Mouse (Mus musculus): ENCODE results near the gene Rnf212b.

DNA sequence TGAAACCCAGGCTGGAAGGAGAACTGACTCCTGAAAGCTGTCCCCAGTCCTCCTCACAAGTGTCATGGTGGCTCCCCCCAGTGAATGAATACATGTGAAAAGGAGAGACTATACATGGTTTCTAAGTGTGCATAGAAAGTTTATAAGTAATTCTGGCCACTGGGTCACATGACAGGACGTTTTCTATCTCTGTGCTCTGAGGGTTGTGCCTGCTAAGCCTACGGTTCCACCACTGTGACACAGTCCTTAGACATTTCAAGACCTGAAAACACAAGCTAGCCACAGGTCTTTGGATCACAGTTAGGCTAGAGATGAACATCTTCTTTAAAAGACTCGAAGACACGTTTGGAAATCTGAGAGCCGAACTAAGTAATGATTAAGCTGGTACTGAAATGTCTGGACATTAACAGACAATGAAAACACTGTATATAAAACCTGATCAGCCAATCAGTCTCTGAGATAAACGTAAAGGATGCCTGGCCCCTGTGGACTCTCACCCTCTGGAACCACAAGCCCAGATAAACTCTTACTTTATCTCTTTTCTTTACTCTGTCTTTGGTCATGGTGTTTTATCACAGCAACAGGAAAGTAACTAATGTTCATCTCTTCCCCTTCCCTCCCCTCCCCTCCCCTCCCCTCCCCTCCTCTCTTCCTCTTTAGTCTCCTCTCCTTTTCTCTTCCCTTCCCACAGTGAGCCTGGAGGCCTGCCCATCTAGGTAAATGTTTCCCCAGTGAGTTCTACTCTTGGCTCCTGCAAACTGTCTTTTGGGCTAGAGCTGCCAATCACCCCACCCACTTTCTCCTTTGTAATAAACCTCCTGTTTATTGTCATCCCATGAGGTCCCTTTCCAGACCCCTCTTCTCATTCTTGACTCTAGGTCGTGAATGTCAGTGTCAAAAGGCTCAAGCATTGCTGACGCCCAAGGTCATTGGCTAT is 19.8 kb upstream of the Rnf212b start:
- TF ChIP-seq CTCF (IDR thresholded peaks at IDR 0.05; ENCODE audit: borderline replicate concordance, insufficient read depth, low read depth, low read length) (no peak), POLR2A (IDR thresholded peaks at IDR 0.05; ENCODE audit: borderline replicate concordance, insufficient read depth, low read length) (no peak)
